Mouse (Mus musculus) ES-E14 (cell line): ENCODE results near the gene Col23a1.
"Not testable (repeated sequence)": the region's sequence is repeated elsewhere in the genome, so short reads cannot be mapped to it uniquely, and the experiment has no call there.

ENCODE experiments used
- CHD2 ChIP-seq: IDR thresholded peaks from 2 replicates; pipeline ENCODE4 v1.6.1; 2014; ENCODE audit warnings: mild to moderate bottlenecking, low read depth, low read length, inconsistent platforms
- MAFK ChIP-seq: IDR thresholded peaks from 2 replicates; pipeline ENCODE4 v1.6.1; 2014; ENCODE audit warnings: mild to moderate bottlenecking, low read depth, low read length, inconsistent platforms; ENCODE audit not compliant: insufficient read depth

GRCm38 (mm10) chr11:51616113-51616512, 326.4 kb downstream of the Col23a1 start:
- not testable (repeated sequence) for TF ChIP-seq CHD2, MAFK
